Mouse (Mus musculus): ENCODE measurements at regions not wholly inside any gene's neighbourhood (a gene's known extent, or its start where the extent isn't known, plus 50 kb on each side); places are given as distances from the start of the nearest gene placed in this dataset.
A peak's percentile ranks its signal among the peaks of the same experiment; 100 is the strongest.

DNA sequence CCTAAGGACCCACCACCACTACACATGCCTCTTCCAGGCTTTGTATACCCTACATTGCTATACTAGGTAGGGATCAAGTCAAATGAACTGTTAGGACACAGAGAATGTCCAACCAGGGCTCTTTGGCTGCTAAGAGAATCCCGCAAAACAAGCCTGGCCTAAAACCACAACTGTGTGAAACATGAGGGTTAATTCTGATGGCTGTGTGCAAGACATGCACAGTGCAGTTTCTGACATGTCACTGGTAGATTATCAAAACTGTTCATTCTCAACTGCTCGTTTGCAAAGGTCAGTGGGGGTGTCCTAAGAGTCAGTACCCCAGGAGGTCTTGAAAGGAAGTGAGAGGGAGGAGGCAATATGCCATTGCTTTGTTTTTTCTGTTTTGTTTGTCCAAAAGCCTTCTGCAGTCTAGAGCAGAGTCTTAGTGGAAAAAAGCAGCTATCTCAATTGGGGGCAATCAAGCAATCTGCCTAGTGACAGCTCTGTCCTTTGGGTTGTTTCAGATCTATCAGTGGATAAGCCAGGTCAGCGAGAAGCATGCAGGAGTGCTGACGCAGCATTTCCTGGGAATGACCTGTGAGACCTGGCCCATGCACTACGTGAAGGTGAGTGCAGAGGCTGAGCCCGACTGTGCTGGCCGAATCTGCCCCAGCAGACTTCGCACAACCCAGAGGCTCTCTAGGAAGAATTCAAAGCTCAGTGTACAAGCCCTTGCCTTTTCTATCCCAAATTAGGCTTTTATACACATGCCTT lies 151.3 kb upstream of the 4933402D24Rik start:
- DNase-seq (ENCODE audit: low read depth): no peak

DNA sequence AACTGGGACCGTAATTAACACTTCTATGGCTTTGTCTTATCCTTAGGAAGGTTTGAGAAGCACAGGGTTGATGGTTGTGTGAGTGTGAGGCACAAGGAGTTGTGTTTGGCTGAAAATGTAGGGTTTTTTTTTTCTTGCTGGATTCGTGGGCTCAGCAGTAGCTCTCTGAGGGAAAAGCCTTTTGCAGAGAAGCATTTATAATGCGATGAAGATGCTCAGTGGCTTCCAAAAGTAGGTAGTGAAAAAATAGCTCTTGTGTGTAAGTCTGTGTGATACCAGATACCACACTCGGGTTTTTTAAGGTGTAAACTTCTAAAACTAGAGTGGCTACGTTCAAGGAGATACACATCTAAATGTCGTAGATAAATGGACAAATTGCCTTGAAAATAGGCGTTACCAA lies 149.1 kb upstream of the 4933402D24Rik start:
- DNase-seq (ENCODE audit: low read depth): no peak

DNA sequence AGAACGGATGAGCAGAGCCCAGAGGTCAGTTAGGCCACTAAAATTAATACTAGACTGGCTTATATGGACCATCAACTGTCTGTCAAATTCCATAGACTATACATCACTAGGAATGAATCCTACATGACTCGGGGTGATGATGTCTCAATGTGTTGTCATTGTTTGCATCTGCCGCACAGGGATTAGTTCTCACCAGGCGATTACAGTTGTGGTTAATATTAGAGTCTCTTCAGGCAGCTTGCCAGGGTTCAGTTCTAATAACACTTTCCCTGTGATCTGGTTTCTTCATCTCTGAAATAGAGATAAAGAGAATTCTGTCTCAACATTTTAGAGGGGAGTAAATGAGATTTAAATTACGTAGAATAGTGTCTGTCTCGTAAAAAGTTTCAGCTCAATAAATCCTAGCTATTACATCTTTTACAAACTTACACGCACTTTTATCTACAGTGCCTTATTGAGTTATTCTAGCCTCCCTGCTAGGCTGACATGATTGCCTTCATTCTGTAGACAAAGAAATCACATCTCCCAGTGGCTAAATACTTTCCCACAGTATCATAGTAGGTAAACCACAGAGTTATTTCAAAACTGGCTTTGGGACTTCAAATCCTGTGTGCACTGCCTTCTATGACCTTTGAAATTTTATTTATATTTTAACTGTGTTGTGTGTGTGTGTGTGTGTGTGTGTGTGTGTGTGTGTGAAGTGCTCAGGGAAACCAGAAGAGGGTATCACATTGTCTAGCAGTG lies 148.0 kb upstream of the 4933402D24Rik start:
- no peak for DNase-seq (ENCODE audit: low read depth)

- DNase-seq (ENCODE audit: low read depth): no peak
Observed at GRCm38 (mm10) chr1:63910765-63911164, 141.7 kb upstream of the 4933402D24Rik start.

- DNase-seq (ENCODE audit: low read depth): no peak
Observed at GRCm38 (mm10) chr1:63909191-63909590, 140.1 kb upstream of the 4933402D24Rik start.

DNA sequence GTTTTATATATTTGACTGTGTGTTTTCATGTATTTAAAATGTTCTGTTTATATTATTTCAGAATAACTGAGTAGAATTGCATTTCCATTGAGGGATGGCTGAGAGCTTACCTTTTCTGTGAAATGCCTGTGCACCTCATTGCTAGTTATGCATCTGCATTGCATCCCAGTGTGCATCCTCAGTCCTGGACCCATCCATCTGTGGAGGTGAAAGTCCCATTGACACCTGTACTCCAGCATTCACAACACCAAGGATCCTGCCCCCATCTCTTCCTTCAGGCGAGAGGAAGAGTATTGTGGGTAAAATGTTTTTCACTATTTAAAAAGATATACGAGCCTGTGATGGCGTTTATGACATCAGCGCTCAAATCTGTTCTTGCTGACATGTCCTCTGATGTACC lies 134.6 kb upstream of the 4933402D24Rik start:
- no peak for DNase-seq (ENCODE audit: low read depth)

DNA sequence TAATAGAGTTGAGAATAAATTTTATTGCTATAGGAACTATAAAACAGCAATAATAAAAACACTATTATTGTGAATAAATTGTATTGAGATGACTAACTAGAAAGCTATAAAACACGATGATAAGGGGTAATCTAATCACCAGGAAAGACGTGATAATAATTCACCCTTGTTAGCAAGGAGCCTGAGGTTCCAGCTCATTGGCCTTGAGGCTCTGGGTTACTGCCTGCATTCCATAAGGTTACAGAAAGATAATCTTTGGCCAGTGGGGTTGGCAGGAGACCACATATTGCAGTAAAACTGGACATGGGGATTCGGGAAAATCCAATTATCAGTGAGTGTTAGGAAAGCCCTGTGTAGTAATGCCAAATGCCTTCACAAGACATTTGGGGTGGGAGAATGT lies 134.1 kb upstream of the 4933402D24Rik start:
- no peak for DNase-seq (ENCODE audit: low read depth)

DNA sequence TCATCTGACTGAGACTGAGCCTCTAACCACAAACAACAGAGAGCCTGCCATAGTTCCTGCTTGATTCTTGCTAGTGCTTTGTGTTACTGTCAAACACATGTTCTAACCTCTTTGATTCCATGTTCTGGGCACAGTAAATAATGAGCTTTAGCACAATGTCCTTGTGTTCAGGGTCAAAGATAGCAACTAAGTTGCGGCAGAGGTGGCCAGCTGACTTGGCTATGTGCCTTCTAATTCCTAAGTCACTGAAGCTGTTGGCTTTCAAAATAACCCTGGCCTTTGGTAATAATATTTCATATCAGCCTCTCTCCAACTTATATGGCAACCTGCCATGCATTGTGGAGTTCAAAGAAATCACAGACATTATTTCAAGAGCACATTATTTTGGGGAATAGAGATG lies 133.3 kb upstream of the 4933402D24Rik start:
- DNase-seq (ENCODE audit: low read depth): no peak

GRCm38 (mm10) chr1:63899631-63900577 lies 130.8 kb upstream of the 4933402D24Rik start:
- no peak for DNase-seq (ENCODE audit: low read depth)

- no peak for DNase-seq (ENCODE audit: low read depth)
Observed at GRCm38 (mm10) chr1:63898766-63899165, 129.7 kb upstream of the 4933402D24Rik start.

GRCm38 (mm10) chr1:63897556-63897955 lies 128.5 kb upstream of the 4933402D24Rik start:
- no peak for DNase-seq (ENCODE audit: low read depth)

GRCm38 (mm10) chr1:63879570-63879969 lies 110.5 kb upstream of the 4933402D24Rik start:
- DNase-seq (ENCODE audit: low read depth): no peak

GRCm38 (mm10) chr1:63876589-63877251 lies 107.7 kb upstream of the 4933402D24Rik start:
- peak; percentile 11 for DNase-seq (ENCODE audit: low read depth)

DNA sequence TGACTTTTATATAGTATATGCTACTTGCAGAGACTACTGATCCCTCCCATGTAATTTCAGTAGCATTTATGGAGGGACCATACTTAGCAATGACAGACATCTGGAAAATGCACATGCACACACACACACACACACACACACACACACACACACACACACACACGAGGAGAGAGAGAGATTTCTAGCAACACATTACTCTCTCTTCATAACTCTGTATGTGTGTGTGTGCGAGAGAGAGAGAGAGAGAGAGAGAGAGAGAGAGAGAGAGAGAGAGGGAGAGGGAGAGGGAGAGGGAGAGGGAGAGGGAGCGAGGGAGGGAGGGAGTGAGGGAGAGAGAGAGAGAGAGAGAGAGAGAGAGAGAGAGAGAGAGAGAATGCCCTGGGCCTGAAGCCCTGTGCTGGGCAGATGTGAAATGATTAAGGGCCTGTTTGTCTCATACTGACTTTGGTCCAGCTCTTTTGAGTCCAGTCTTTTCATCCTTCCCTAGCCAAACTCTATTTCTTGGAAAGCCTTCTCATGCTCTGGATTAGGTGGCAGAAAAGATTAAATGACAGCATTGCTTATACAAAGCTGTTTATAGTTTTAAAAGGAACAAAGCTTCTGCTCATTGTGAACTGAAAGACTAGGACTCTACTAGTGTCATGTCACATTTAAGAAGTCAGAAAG lies 106.4 kb upstream of the 4933402D24Rik start:
- DNase-seq (ENCODE audit: low read depth): no peak

- DNase-seq (ENCODE audit: low read depth): no peak
Observed at GRCm38 (mm10) chr1:63871831-63872230, 102.8 kb upstream of the 4933402D24Rik start.

DNA sequence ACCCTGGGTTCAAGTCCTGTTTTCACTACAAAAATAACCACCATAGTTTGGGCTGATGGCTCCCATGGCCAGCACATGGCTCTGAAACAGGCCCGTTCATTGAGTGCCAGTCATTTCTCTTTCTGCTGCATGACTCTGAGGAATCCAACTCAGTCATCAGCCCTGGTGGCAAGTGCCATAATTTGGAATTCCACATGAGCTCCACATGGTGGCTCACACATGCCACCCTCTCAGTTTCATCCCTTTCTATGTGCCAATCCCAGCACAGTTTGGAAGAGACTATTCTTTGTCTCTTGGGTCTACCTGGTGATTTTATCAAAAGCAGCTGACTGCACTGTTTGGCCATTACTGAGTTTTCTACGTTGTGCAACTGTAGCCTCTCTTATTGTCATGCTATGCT lies 100.3 kb upstream of the 4933402D24Rik start:
- DNase-seq (ENCODE audit: low read depth): no peak

GRCm38 (mm10) chr1:63857933-63858649 lies 89.0 kb upstream of the 4933402D24Rik start:
- DNase-seq (ENCODE audit: low read depth): no peak

DNA sequence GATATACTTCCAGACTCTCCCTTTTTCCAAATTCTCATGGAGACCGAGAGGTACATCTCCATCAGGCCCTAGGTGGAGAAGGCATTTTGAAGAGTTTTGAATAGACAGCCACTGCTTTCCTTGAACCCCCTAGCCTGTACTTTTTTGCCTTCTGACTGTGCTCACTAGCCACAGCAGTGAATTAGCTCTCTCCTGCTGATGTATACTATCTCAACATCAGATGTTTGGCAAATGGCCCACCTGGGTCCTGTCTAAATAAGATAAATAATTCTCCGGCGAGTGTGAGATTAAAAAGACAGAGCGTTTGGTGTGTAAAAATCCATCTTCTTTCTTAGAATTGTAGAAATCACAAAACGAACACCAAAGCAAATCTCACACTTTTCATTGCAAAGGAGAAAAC lies 88.4 kb upstream of the 4933402D24Rik start:
- DNase-seq (ENCODE audit: low read depth): no peak

GRCm38 (mm10) chr1:63856366-63856765 lies 87.3 kb upstream of the 4933402D24Rik start:
- DNase-seq (ENCODE audit: low read depth): peak; percentile 36

- DNase-seq (ENCODE audit: low read depth): peak; percentile 32
Observed at GRCm38 (mm10) chr1:63854794-63855193, 85.7 kb upstream of the 4933402D24Rik start.
